Mouse (Mus musculus) ES-E14 (cell line): ENCODE measurements around the gene Prickle2.

Experiments
- CHD2 ChIP-seq: IDR thresholded peaks from 2 replicates; pipeline ENCODE4 v1.6.1; 2014; ENCODE audit warnings: mild to moderate bottlenecking, low read depth, low read length, inconsistent platforms
- HCFC1 ChIP-seq: IDR thresholded peaks from 2 replicates; pipeline ENCODE4 v1.6.1; 2012; ENCODE audit warnings: low read length, inconsistent platforms, borderline replicate concordance; ENCODE audit not compliant: insufficient read depth
- MAFK ChIP-seq: IDR thresholded peaks from 2 replicates; pipeline ENCODE4 v1.6.1; 2014; ENCODE audit warnings: mild to moderate bottlenecking, low read depth, low read length, inconsistent platforms; ENCODE audit not compliant: insufficient read depth
- ZC3H11A ChIP-seq: IDR thresholded peaks from 2 replicates; pipeline ENCODE4 v1.6.1; 2012; ENCODE audit warnings: low read depth, mild to moderate bottlenecking, inconsistent platforms, low read length, borderline replicate concordance
- ZNF384 ChIP-seq: IDR thresholded peaks from 2 replicates; pipeline ENCODE4 v1.6.1; 2012; ENCODE audit warnings: low read depth, low read length, inconsistent platforms

DNA sequence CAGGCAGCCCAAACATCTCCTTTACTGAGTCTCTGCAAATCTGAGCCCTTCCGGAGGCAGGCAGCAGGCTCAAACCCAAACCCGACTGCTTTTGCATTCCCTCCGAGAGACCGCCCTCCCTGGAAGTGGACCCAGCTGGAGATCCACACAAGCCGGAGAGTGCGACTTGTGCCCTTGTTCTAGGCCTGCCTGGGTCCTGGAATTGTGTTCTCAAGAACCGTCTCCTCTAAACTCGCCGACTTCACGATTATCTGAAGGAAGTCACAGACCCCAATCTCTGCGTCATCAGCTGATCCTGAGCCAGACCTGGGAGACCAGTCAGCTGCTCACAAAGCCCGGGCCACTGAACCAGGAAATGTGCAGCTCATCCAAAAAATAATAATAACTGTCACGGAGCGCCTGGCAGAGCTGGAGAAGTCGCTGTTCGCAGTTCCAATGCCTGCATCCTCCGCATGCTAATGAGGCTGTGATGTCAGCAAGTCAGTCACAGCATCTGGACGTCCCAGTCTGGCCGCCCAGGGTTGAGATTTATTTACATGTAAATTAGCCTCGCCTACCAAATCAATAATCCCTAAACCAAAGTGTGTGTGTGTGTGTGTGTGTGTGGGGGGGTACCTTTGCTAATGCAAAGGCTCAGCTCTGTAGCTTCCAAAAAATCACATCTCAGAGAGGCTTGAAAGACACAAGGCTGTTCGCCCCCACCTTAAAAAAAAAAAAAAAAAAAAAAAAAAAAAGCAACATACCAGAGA lies 224.8 kb downstream of the Prickle2 start:
- TF ChIP-seq HCFC1 (no peak), MAFK (no peak), CHD2 (no peak), ZC3H11A (no peak), ZNF384 (peak; percentile 91; the same call in 1 of the 2 replicates)
